Mouse (Mus musculus) MEL (cell line): ENCODE results near the gene Bdkrb1. TPM values are rescaled to one million over a fixed set of nuclear protein-coding genes. Genes with fewer than 3 reads are reported as not detected.

Experiments
- DNase-seq: peaks from one replicate; pipeline ENCODE4 v3.0.0; 2011; ENCODE audit warnings: low read depth, low spot score
- H3K27ac ChIP-seq: 2 replicates; pipeline ENCODE4 v1.5.1; 2012; ENCODE audit warnings: low read depth, mild to moderate bottlenecking, control low read depth, low read length, moderate library complexity; ENCODE audit not compliant: control insufficient read depth
- H3K27me3 ChIP-seq, 2 experiments: fragments of 150-350 bp in 1 of 2; sonication (generic) in 1 of 2; 2 replicates each; pipeline ENCODE4 v1.6.1; 2012; ENCODE audit warnings: low read length in 2 of 2, mild to moderate bottlenecking in 2 of 2, improper control_type of control experiment in 1 of 2, moderate library complexity in 1 of 2; ENCODE audit not compliant: insufficient read depth in 2 of 2, control insufficient read depth in 1 of 2
- H3K36me3 ChIP-seq, 2 experiments: 2 replicates each; pipeline ENCODE4 v1.6.1; 2012 to 2014; ENCODE audit warnings: low read length in 2 of 2, improper control_type of control experiment in 1 of 2, inconsistent platforms in 1 of 2, mild to moderate bottlenecking in 1 of 2; ENCODE audit not compliant: insufficient read depth in 2 of 2, control insufficient read depth in 1 of 2
- H3K4me1 ChIP-seq, 2 experiments: fragments of 150-350 bp in 1 of 2; sonication (generic) in 1 of 2; 2 replicates each; pipeline ENCODE4 v1.6.1; 2012; ENCODE audit warnings: low read length in 2 of 2, improper control_type of control experiment in 1 of 2, mild to moderate bottlenecking in 1 of 2; ENCODE audit not compliant: insufficient read depth in 2 of 2, control insufficient read depth in 1 of 2
- H3K4me3 ChIP-seq, 2 experiments: fragments of 150-350 bp in 1 of 2; sonication (generic) in 1 of 2; 2 replicates each; pipeline ENCODE4 v1.5.1; 2012; ENCODE audit warnings: low read depth in 2 of 2, low read length in 2 of 2, mild to moderate bottlenecking in 2 of 2, moderate library complexity in 2 of 2, control low read depth in 1 of 2, improper control_type of control experiment in 1 of 2; ENCODE audit not compliant: control insufficient read depth in 1 of 2, insufficient read depth in 1 of 2
- H3K79me2 ChIP-seq: 2 replicates; pipeline ENCODE4 v1.6.1; 2012; ENCODE audit warnings: mild to moderate bottlenecking, low read length, moderate library complexity; ENCODE audit not compliant: control insufficient read depth, poor library complexity, insufficient read depth
- H3K9ac ChIP-seq: 2 replicates; pipeline ENCODE4 v1.6.1; 2012; ENCODE audit warnings: low read depth, mild to moderate bottlenecking, control low read depth, low read length, moderate library complexity; ENCODE audit not compliant: control insufficient read depth, poor library complexity, severe bottlenecking
- H3K9me3 ChIP-seq: fragments of 150-350 bp; sonication (generic); replicated peaks from 2 replicates; pipeline ENCODE4 v1.6.1; 2012; ENCODE audit warnings: mild to moderate bottlenecking, low read length, improper control_type of control experiment, moderate library complexity; ENCODE audit not compliant: insufficient read depth
- BHLHE40 ChIP-seq: IDR thresholded peaks from 2 replicates; pipeline ENCODE4 v1.6.1; 2012; ENCODE audit warnings: low read depth, mild to moderate bottlenecking, inconsistent platforms, low read length, improper control_type of control experiment, borderline replicate concordance
- CHD1 ChIP-seq: IDR thresholded peaks from 2 replicates; pipeline ENCODE4 v1.6.1; 2012; ENCODE audit warnings: low read depth, mild to moderate bottlenecking, inconsistent platforms, low read length, improper control_type of control experiment
- CHD2 ChIP-seq: IDR thresholded peaks from 2 replicates; pipeline ENCODE4 v1.6.1; 2011; ENCODE audit warnings: low read length, improper control_type of control experiment
- CTCF ChIP-seq, 3 experiments: IDR thresholded peaks in 2 of 3; conservative IDR thresholded peaks in 1 of 3; 2 replicates each; pipeline ENCODE4 v1.5.1; 2011 to 2012; ENCODE audit warnings: low read length in 3 of 3, low read depth in 2 of 3, mild to moderate bottlenecking in 2 of 3, improper control_type of control experiment in 1 of 3, inconsistent platforms in 1 of 3, mixed read lengths in 1 of 3, moderate library complexity in 1 of 3; ENCODE audit not compliant: control insufficient read depth in 1 of 3, insufficient read depth in 1 of 3, poor library complexity in 1 of 3, severe bottlenecking in 1 of 3
- E2F4 ChIP-seq: IDR thresholded peaks from 2 replicates; pipeline ENCODE4 v1.6.1; 2011; ENCODE audit warnings: low read depth, low read length, improper control_type of control experiment, borderline replicate concordance
- ETS1 ChIP-seq: IDR thresholded peaks from 2 replicates; pipeline ENCODE4 v1.6.1; 2012; ENCODE audit warnings: low read depth, mild to moderate bottlenecking, inconsistent platforms, low read length, improper control_type of control experiment, moderate library complexity
- GABPA ChIP-seq: IDR thresholded peaks from 2 replicates; pipeline ENCODE4 v1.6.1; 2012; ENCODE audit warnings: low read depth, mild to moderate bottlenecking, inconsistent platforms, low read length, improper control_type of control experiment, moderate library complexity
- GATA1 ChIP-seq: IDR thresholded peaks from 2 replicates; pipeline ENCODE4 v1.6.1; 2011; ENCODE audit warnings: low read depth, low read length, improper control_type of control experiment
- HCFC1 ChIP-seq: IDR thresholded peaks from 2 replicates; pipeline ENCODE4 v1.6.1; 2012; ENCODE audit warnings: low read depth, mild to moderate bottlenecking, inconsistent platforms, low read length, improper control_type of control experiment, moderate library complexity
- JUND ChIP-seq: IDR thresholded peaks from 2 replicates; pipeline ENCODE4 v1.6.1; 2011; ENCODE audit warnings: low read depth, mild to moderate bottlenecking, improper control_type of control experiment, low read length
- KAT2A ChIP-seq: conservative IDR thresholded peaks from 2 replicates; pipeline ENCODE4 v1.6.1; 2012; ENCODE audit warnings: low read depth, low read length, improper control_type of control experiment, inconsistent platforms
- MAX ChIP-seq: IDR thresholded peaks from 2 replicates; pipeline ENCODE4 v1.6.1; 2011; ENCODE audit warnings: low read length, improper control_type of control experiment
- MAZ ChIP-seq: IDR thresholded peaks from 2 replicates; pipeline ENCODE4 v1.6.1; 2012; ENCODE audit warnings: low read depth, mild to moderate bottlenecking, inconsistent platforms, low read length, improper control_type of control experiment
- MEF2A ChIP-seq: IDR thresholded peaks from 2 replicates; pipeline ENCODE4 v1.6.1; 2014; ENCODE audit warnings: low read depth, mild to moderate bottlenecking, inconsistent platforms, low read length, improper control_type of control experiment; ENCODE audit not compliant: poor library complexity, insufficient replicate concordance, severe bottlenecking; ENCODE audit errors: extremely low read depth
- MXI1 ChIP-seq: IDR thresholded peaks from 2 replicates; pipeline ENCODE4 v1.6.1; 2011; ENCODE audit warnings: mild to moderate bottlenecking, low read depth, low read length, improper control_type of control experiment
- MYC ChIP-seq: IDR thresholded peaks from 2 replicates; pipeline ENCODE4 v1.6.1; 2011; ENCODE audit warnings: low read depth, mild to moderate bottlenecking, low read length, improper control_type of control experiment, moderate library complexity
- NELFE ChIP-seq: IDR thresholded peaks from 2 replicates; pipeline ENCODE4 v1.6.1; 2011; ENCODE audit warnings: low read depth, low read length, improper control_type of control experiment
- POLR2AphosphoS5 ChIP-seq: IDR thresholded peaks from 2 replicates; pipeline ENCODE4 v1.6.1; 2012; ENCODE audit warnings: low read depth, borderline replicate concordance, mild to moderate bottlenecking, inconsistent platforms, low read length, moderate library complexity, mixed read lengths
- RAD21 ChIP-seq: IDR thresholded peaks from 2 replicates; pipeline ENCODE4 v1.6.1; 2011; ENCODE audit warnings: mild to moderate bottlenecking, low read depth, low read length, improper control_type of control experiment
- TAL1 ChIP-seq: IDR thresholded peaks from 2 replicates; pipeline ENCODE4 v1.6.1; 2012; ENCODE audit warnings: mild to moderate bottlenecking, inconsistent platforms, low read length, moderate library complexity, mixed read lengths
- TCF12 ChIP-seq: IDR thresholded peaks from 2 replicates; pipeline ENCODE4 v1.6.1; 2014; ENCODE audit warnings: low read depth, mild to moderate bottlenecking, inconsistent platforms, low read length, improper control_type of control experiment, moderate library complexity
- UBTF ChIP-seq: IDR thresholded peaks from 2 replicates; pipeline ENCODE4 v1.6.1; 2012; ENCODE audit warnings: low read depth, mild to moderate bottlenecking, inconsistent platforms, low read length, improper control_type of control experiment, moderate library complexity, borderline replicate concordance; ENCODE audit not compliant: insufficient read depth
- USF1 ChIP-seq: IDR thresholded peaks from 2 replicates; pipeline ENCODE4 v1.6.1; 2014; ENCODE audit warnings: low read depth, mild to moderate bottlenecking, inconsistent platforms, low read length, improper control_type of control experiment, moderate library complexity
- ZC3H11A ChIP-seq: IDR thresholded peaks from 2 replicates; pipeline ENCODE4 v1.6.1; 2012; ENCODE audit warnings: low read depth, mild to moderate bottlenecking, inconsistent platforms, low read length, improper control_type of control experiment
- ZKSCAN1 ChIP-seq: IDR thresholded peaks from 2 replicates; pipeline ENCODE4 v1.6.1; 2012; ENCODE audit warnings: low read depth, mild to moderate bottlenecking, inconsistent platforms, low read length, improper control_type of control experiment, moderate library complexity
- ZNF384 ChIP-seq: IDR thresholded peaks from 2 replicates; pipeline ENCODE4 v1.6.1; 2012; ENCODE audit warnings: low read depth, mild to moderate bottlenecking, inconsistent platforms, low read length, improper control_type of control experiment
- polyA plus RNA-seq, 2 experiments: library from polyadenylated mRNA; stranded (reverse) in 1 of 2; unstranded in 1 of 2; fragments of >175 nt in 1 of 2; fragments of >200 nt in 1 of 2; gene quantifications; 2 replicates each; pipeline versions ENCODE4 v1.2.1 to v1.2.4; 2012; ENCODE audit warnings: low replicate concordance in 2 of 2, low read depth in 1 of 2; ENCODE audit not compliant: insufficient read length in 2 of 2, insufficient read depth in 1 of 2, missing spikeins in 1 of 2
- total RNA-seq: library from RNA; depleted of rRNA; stranded (reverse); fragments of 300-350 nt; gene quantifications from 2 replicates; pipeline ENCODE4 v1.2.3, GENCODE M21; 2012

Gene Bdkrb1
- total and polyA plus RNA-seq, 3 experiments, result 0.13 TPM; not detected in 2

GRCm38 (mm10) chr12:105605212-105605611 lies 2.3 kb downstream of the Bdkrb1 start:
- Histone ChIP-seq H3K27me3 (no peaks in the 10 kb centered on the region), H3K9ac (no peak overlapping the region), H3K79me2 (no peaks in the 10 kb centered on the region), H3K27ac (no peak overlapping the region), H3K4me3 (no peak overlapping the region), H3K4me1 (no peaks in the 10 kb centered on the region), H3K9me3 (no peaks in the 10 kb centered on the region), H3K36me3 (no peaks in the 10 kb centered on the region)
- TF ChIP-seq MYC, result no peak
- TF ChIP-seq USF1, result no peak
- TF ChIP-seq MAX, result no peak
- TF ChIP-seq CTCF (IDR thresholded peaks at IDR 0.05 in 2 of 3, conservative IDR thresholded peaks at IDR 0.05 in 1 of 3; ENCODE audit: control insufficient read depth in 1 of 3, insufficient read depth in 1 of 3, low read depth in 2 of 3, low read length in 3 of 3, poor library complexity in 1 of 3, severe bottlenecking in 1 of 3), result no peak
- TF ChIP-seq TAL1, result no peak
- TF ChIP-seq E2F4, result no peak
- no peak for TF ChIP-seq BHLHE40
- TF ChIP-seq MXI1, result no peak
- DNase-seq, result no peak

- no peak overlapping the region for H3K27ac ChIP-seq
- DNase-seq, result no peak
- H3K79me2 ChIP-seq, result no peaks in the 10 kb centered on the region
- no peaks in the 10 kb centered on the region for H3K4me1 ChIP-seq
- H3K36me3 ChIP-seq, result no peaks in the 10 kb centered on the region
- H3K27me3 ChIP-seq, result no peaks in the 10 kb centered on the region
- H3K4me3 ChIP-seq, result no peak overlapping the region
- no peaks in the 10 kb centered on the region for H3K9me3 ChIP-seq
- TF ChIP-seq CTCF (IDR thresholded peaks at IDR 0.05 in 2 of 3, conservative IDR thresholded peaks at IDR 0.05 in 1 of 3; ENCODE audit: control insufficient read depth in 1 of 3, insufficient read depth in 1 of 3, low read depth in 2 of 3, low read length in 3 of 3, poor library complexity in 1 of 3, severe bottlenecking in 1 of 3), result no peak
- no peak for TF ChIP-seq MEF2A
- TF ChIP-seq NELFE, result no peak
- no peak for TF ChIP-seq ETS1
- no peak for TF ChIP-seq MAZ
- no peak for TF ChIP-seq TCF12
- no peak overlapping the region for H3K9ac ChIP-seq
Measured at GRCm38 (mm10) chr12:105606881-105607280, 4.0 kb downstream of the Bdkrb1 start.

GRCm38 (mm10) chr12:105611045-105611444 lies 8.2 kb downstream of the Bdkrb1 start:
- Histone ChIP-seq H3K27ac (no peak overlapping the region), H3K27me3 (no peaks in the 10 kb centered on the region), H3K4me1 (no peaks in the 10 kb centered on the region), H3K79me2 (no peaks in the 10 kb centered on the region), H3K36me3 (peaks cover 0 to 4% of the 10 kb centered on the region in 2 experiments; a peak in 2 of 4 replicates), H3K9ac (no peak overlapping the region), H3K9me3 (no peaks in the 10 kb centered on the region), H3K4me3 (no peak overlapping the region)
- DNase-seq, result no peak
- no peak for TF ChIP-seq GABPA
- TF ChIP-seq RAD21, result no peak
- TF ChIP-seq CHD2, result no peak
- no peak for TF ChIP-seq JUND
- TF ChIP-seq HCFC1, result no peak
- TF ChIP-seq MEF2A, result no peak
- no peak for TF ChIP-seq MAX
- TF ChIP-seq UBTF, result no peak
- TF ChIP-seq NELFE, result no peak
- TF ChIP-seq USF1, result no peak
- TF ChIP-seq ZKSCAN1, result no peak
- no peak for TF ChIP-seq KAT2A
- TF ChIP-seq ZNF384, result no peak
- TF ChIP-seq POLR2AphosphoS5, result no peak
- TF ChIP-seq ZC3H11A, result no peak
- no peak for TF ChIP-seq GATA1
- TF ChIP-seq CHD1, result no peak
- TF ChIP-seq E2F4, result no peak
